ENCODE assay signal across 6 mouse cellular contexts in genomic region chr4:155248054-155248453, GRCm38 (mm10). TPM values are rescaled to one million over a fixed set of nuclear protein-coding genes. Genes with fewer than 3 reads are reported as not detected.
DNase-seq lines count a peak whose midpoint lies in the region; ATAC-seq and TF ChIP-seq lines count a peak whose summit lies in the region.
"Not testable (repeated sequence)": the region's sequence is repeated elsewhere in the genome, so short reads cannot be mapped to it uniquely, and the experiment has no call there.

No protein-coding gene starts in this region.

- TF ChIP-seq CTCF in MEL (IDR thresholded peaks at IDR 0.05 in 2 of 3, conservative IDR thresholded peaks at IDR 0.05 in 1 of 3; ENCODE audit: control insufficient read depth in 1 of 3, insufficient read depth in 1 of 3, low read depth in 2 of 3, low read length in 3 of 3, poor library complexity in 1 of 3, severe bottlenecking in 1 of 3): peak in 2 of 3 experiments; percentile 8 to 45; a peak in 2 of 6 replicates
- TF ChIP-seq CTCF in gastrocnemius, adult 2 months (IDR thresholded peaks at IDR 0.05): peak; percentile 33
- peak; percentile 45 for TF ChIP-seq CTCF in hindbrain, postnatal 0 days (IDR thresholded peaks at IDR 0.05; ENCODE audit: low read depth)
- TF ChIP-seq CTCF in kidney, postnatal 0 days (IDR thresholded peaks at IDR 0.05; ENCODE audit: low read depth): peak; percentile 53
- peak; percentile 42 for TF ChIP-seq CTCF in liver, embryonic 14.5 days (IDR thresholded peaks at IDR 0.05; ENCODE audit: low read depth)
- TF ChIP-seq CTCF in lung, postnatal 0 days (IDR thresholded peaks at IDR 0.05): peak; percentile 61

- TF ChIP-seq POLR2A in MEL (IDR thresholded peaks at IDR 0.05; ENCODE audit: control insufficient read depth in 1 of 2, insufficient read depth in 1 of 2, low read depth in 1 of 2, low read length in 2 of 2, poor library complexity in 1 of 2): not testable (repeated sequence)

- not testable (repeated sequence) for H3K27ac ChIP-seq in MEL (ENCODE audit: control insufficient read depth, low read depth, low read length); gastrocnemius, adult 2 months; hindbrain, postnatal 0 days; kidney, postnatal 0 days; liver, embryonic 14.5 days; lung, postnatal 0 days (ENCODE audit: low read length)

- peak; percentile 36 for TF ChIP-seq RAD21 in MEL (IDR thresholded peaks at IDR 0.05; ENCODE audit: low read depth, low read length)

- ATAC-seq in hindbrain, postnatal 0 days; kidney, postnatal 0 days (replicated peaks; ENCODE audit: low FRiP score, low read depth); liver, embryonic 14.5 days (ENCODE audit: insufficient read depth); lung, postnatal 0 days: not testable (repeated sequence)

- peaks cover 0 to 11% of the 10 kb centered on the region in 2 experiments for H3K4me1 ChIP-seq in MEL (ENCODE audit: control insufficient read depth in 1 of 2, insufficient read depth in 2 of 2, low read length in 2 of 2)
- not testable (repeated sequence) for H3K4me1 ChIP-seq in hindbrain, postnatal 0 days (ENCODE audit: insufficient read depth, low read length); kidney, postnatal 0 days (replicated peaks; ENCODE audit: insufficient read depth, low read length); liver, embryonic 14.5 days (replicated peaks; ENCODE audit: control insufficient read depth in 2 of 2, insufficient read depth in 2 of 2, low read length in 1 of 2); lung, postnatal 0 days (ENCODE audit: insufficient read depth, low read depth, low read length)

- H3K9ac ChIP-seq in MEL (ENCODE audit: control insufficient read depth, low read depth, low read length, poor library complexity, severe bottlenecking); hindbrain, postnatal 0 days (replicated peaks; ENCODE audit: low read length); kidney, postnatal 0 days (ENCODE audit: low read depth, low read length); liver, embryonic 14.5 days (replicated peaks); lung, postnatal 0 days (replicated peaks; ENCODE audit: low read depth): not testable (repeated sequence)

- not testable (repeated sequence) for TF ChIP-seq EP300 in MEL (IDR thresholded peaks at IDR 0.05; ENCODE audit: low read depth in 1 of 2, low read length in 2 of 2); liver, embryonic 14.5 days (IDR thresholded peaks at IDR 0.05; ENCODE audit: low read depth); lung, postnatal 0 days (IDR thresholded peaks at IDR 0.05)

- WGBS in hindbrain, postnatal 0 days: 93% methylated on average over 3 of the region's 3 CpGs
- WGBS in kidney, postnatal 0 days: 86% methylated on average over 3 of the region's 3 CpGs
- WGBS in liver, embryonic 14.5 days (ENCODE audit: insufficient replicate concordance): 69% methylated on average over 3 of the region's 3 CpGs
- 92% methylated on average over 3 of the region's 3 CpGs for WGBS in lung, postnatal 0 days

- H3K36me3 ChIP-seq in MEL (ENCODE audit: control insufficient read depth in 1 of 2, insufficient read depth in 2 of 2, low read length in 2 of 2); hindbrain, postnatal 0 days (ENCODE audit: insufficient read depth, low read length); kidney, postnatal 0 days (ENCODE audit: insufficient read depth, low read length); liver, embryonic 14.5 days (replicated peaks; ENCODE audit: control insufficient read depth, insufficient read depth, low read depth); lung, postnatal 0 days (ENCODE audit: insufficient read depth, low read length): not testable (repeated sequence)

- not testable (repeated sequence) for H3K27me3 ChIP-seq in MEL (ENCODE audit: control insufficient read depth in 1 of 2, insufficient read depth in 2 of 2, low read length in 2 of 2); hindbrain, postnatal 0 days (ENCODE audit: insufficient read depth, low read length); kidney, postnatal 0 days (ENCODE audit: insufficient read depth, low read length); liver, embryonic 14.5 days (ENCODE audit: control insufficient read depth, insufficient read depth, low read length); lung, postnatal 0 days (replicated peaks; ENCODE audit: insufficient read depth, low read length)

- H3K4me3 ChIP-seq in MEL (ENCODE audit: control insufficient read depth in 1 of 2, insufficient read depth in 1 of 2, low read depth in 2 of 2, low read length in 2 of 2); gastrocnemius, adult 2 months; hindbrain, postnatal 0 days (ENCODE audit: low read length); kidney, postnatal 0 days (replicated peaks; ENCODE audit: low read depth, low read length); liver, embryonic 14.5 days (ENCODE audit: insufficient read depth in 1 of 2, low read depth in 2 of 2, low read length in 2 of 2); lung, postnatal 0 days (ENCODE audit: low read depth, low read length): not testable (repeated sequence)

- H3K9me3 ChIP-seq in MEL (replicated peaks; ENCODE audit: insufficient read depth, low read length); hindbrain, postnatal 0 days (ENCODE audit: low read length); kidney, postnatal 0 days (replicated peaks; ENCODE audit: low read length); liver, embryonic 14.5 days (ENCODE audit: control insufficient read depth, low read length); lung, postnatal 0 days (ENCODE audit: low read length): not testable (repeated sequence)

- not testable (repeated sequence) for H3K4me2 ChIP-seq in hindbrain, postnatal 0 days (ENCODE audit: low read depth, low read length); kidney, postnatal 0 days (ENCODE audit: low read length); liver, embryonic 14.5 days (ENCODE audit: low read depth); lung, postnatal 0 days (replicated peaks; ENCODE audit: low read depth, low read length)

- peak; percentile 15 for DNase-seq in MEL (ENCODE audit: low read depth, low spot score)
- DNase-seq in gastrocnemius, adult 2 months; hindbrain, postnatal 0 days (ENCODE audit: low spot score); kidney, postnatal 0 days (ENCODE audit: low spot score); liver, embryonic 14.5 days (ENCODE audit: low read depth in 3 of 3, low spot score in 3 of 3); lung, postnatal 0 days (ENCODE audit: low spot score): not testable (repeated sequence)

- not testable (repeated sequence) for H3K79me2 ChIP-seq in MEL (ENCODE audit: control insufficient read depth, insufficient read depth, low read length, poor library complexity)

- intact Hi-C loops in gastrocnemius, adult 2 months (cut with DNase I): loop anchor here (2.0 kb wide), 2 partner anchors 27 to 119 kb away; no protein-coding TSS in a partner anchor

TF ChIP-seq in MEL, 35 proteins besides CTCF, POLR2A, EP300 and RAD21:
- TF ChIP-seq SMC3 (IDR thresholded peaks at IDR 0.05; ENCODE audit: low read depth, low read length) (peak; percentile 47), ZNF384 (IDR thresholded peaks at IDR 0.05; ENCODE audit: low read depth, low read length) (0 out of 2 replicates have a peak, but pooled peaks have one; percentile 38), ZC3H11A (IDR thresholded peaks at IDR 0.05; ENCODE audit: low read depth, low read length) (0 out of 2 replicates have a peak, but pooled peaks have one; percentile 19)

RNA-seq across cellular contexts. Expression of gene Faap20, which starts 1.5 kb away (rescaled TPM):
- 14.1 and 18.6 TPM in 2 replicates for total RNA-seq in MEL (2012; rRNA removed)
- polyA plus RNA-seq in MEL (2012; ENCODE audit: insufficient read depth in 1 of 2, insufficient read length in 2 of 2, low read depth in 1 of 2, low replicate concordance in 2 of 2, missing spikeins in 1 of 2): 10 to 100 TPM in 1 of 2 experiments, not detected in 1; 34.4 TPM
- 1 to 10 TPM; 4.6 to 6.1 TPM for total RNA-seq in gastrocnemius, adult 2 months (2021)
- 51.2 and 61.4 TPM in 2 replicates for total RNA-seq in hindbrain, postnatal 0 days (2014; rRNA removed)
- polyA plus RNA-seq in hindbrain, postnatal 0 days (2015; fragmentation: Nextera tagmentation; extraction: Ambion mirVana): 60.8 and 62.5 TPM in 2 replicates
- polyA plus RNA-seq in kidney, postnatal 0 days (2015; fragmentation: Nextera tagmentation; extraction: Ambion mirVana): 77.2 and 80.0 TPM in 2 replicates
- 12.2 and 12.8 TPM in 2 replicates for polyA plus RNA-seq in liver, embryonic 14.5 days (2012; rRNA removed)
- polyA plus RNA-seq in liver, embryonic 14.5 days (2014; fragmentation: Nextera tagmentation; extraction: Ambion mirVana): 14.8 and 20.5 TPM in 2 replicates
- 61.4 and 66.6 TPM in 2 replicates for polyA plus RNA-seq in lung, postnatal 0 days (2015; fragmentation: Nextera tagmentation; extraction: Ambion mirVana)

RNA-seq across cellular contexts. Expression of gene Ski, which starts 25.7 kb away (rescaled TPM):
- total RNA-seq in MEL (2012; rRNA removed): 6.2 and 6.9 TPM in 2 replicates
- polyA plus RNA-seq in MEL (2012; ENCODE audit: insufficient read depth in 1 of 2, insufficient read length in 2 of 2, low read depth in 1 of 2, low replicate concordance in 2 of 2, missing spikeins in 1 of 2): 10 to 100 TPM in 1 of 2 experiments, not detected in 1; 16.1 TPM
- 10 to 100 TPM; 28.5 to 35.6 TPM for total RNA-seq in gastrocnemius, adult 2 months (2021)
- total RNA-seq in hindbrain, postnatal 0 days (2014; rRNA removed): 69.8 and 71.3 TPM in 2 replicates
- 8.8 and 9.5 TPM in 2 replicates for polyA plus RNA-seq in hindbrain, postnatal 0 days (2015; fragmentation: Nextera tagmentation; extraction: Ambion mirVana)
- 15.5 TPM in 2 replicates for polyA plus RNA-seq in kidney, postnatal 0 days (2015; fragmentation: Nextera tagmentation; extraction: Ambion mirVana)
- 4.3 and 4.5 TPM in 2 replicates for polyA plus RNA-seq in liver, embryonic 14.5 days (2012; rRNA removed)
- 2.4 and 2.8 TPM in 2 replicates for polyA plus RNA-seq in liver, embryonic 14.5 days (2014; fragmentation: Nextera tagmentation; extraction: Ambion mirVana)
- 22.6 and 23.2 TPM in 2 replicates for polyA plus RNA-seq in lung, postnatal 0 days (2015; fragmentation: Nextera tagmentation; extraction: Ambion mirVana)
